Mouse (Mus musculus) midbrain, embryonic 14.5 days (tissue): ENCODE data around the gene Cacul1. TPM values are rescaled to one million over a fixed set of nuclear protein-coding genes. Genes with fewer than 3 reads are reported as not detected.

Experiments used
- ATAC-seq: fragments of 200-750 bp; cut with Nextera tagmentation; 2 replicates; pipeline ENCODE4 v1.8.0; 2017; ENCODE audit warnings: moderate number of reproducible peaks, moderate library complexity; ENCODE audit not compliant: low FRiP score, low TSS enrichment
- DNase-seq: peaks from one replicate; pipeline ENCODE4 v3.0.0-alpha.2; 2015
- H3K27ac ChIP-seq: fragments of 300-500 bp; sonication (generic); replicated peaks from 2 replicates; pipeline ENCODE4 v1.5.1; 2014; ENCODE audit warnings: mild to moderate bottlenecking, low read depth, low read length, moderate library complexity
- H3K27me3 ChIP-seq: fragments of 300-500 bp; sonication (generic); 2 replicates; pipeline ENCODE4 v1.6.1; 2014; ENCODE audit warnings: low read length, control low read depth, mixed read lengths; ENCODE audit not compliant: control insufficient read depth, insufficient read depth
- H3K36me3 ChIP-seq: fragments of 300-500 bp; sonication (generic); 2 replicates; pipeline ENCODE4 v1.6.1; 2014; ENCODE audit warnings: low read length, control low read depth; ENCODE audit not compliant: control insufficient read depth, insufficient read depth
- H3K4me1 ChIP-seq: fragments of 300-500 bp; sonication (generic); 2 replicates; pipeline ENCODE4 v1.6.1; 2014; ENCODE audit warnings: mild to moderate bottlenecking, antibody characterized with exemption, low read length, control low read depth; ENCODE audit not compliant: control insufficient read depth, insufficient read depth
- H3K4me2 ChIP-seq: fragments of 300-500 bp; sonication (generic); 2 replicates; pipeline ENCODE4 v1.6.1; 2014; ENCODE audit warnings: mild to moderate bottlenecking, low read length, moderate library complexity
- H3K4me3 ChIP-seq: fragments of 300-500 bp; sonication (generic); replicated peaks from 2 replicates; pipeline ENCODE4 v1.5.1; 2014; ENCODE audit warnings: low read depth, low read length
- H3K9ac ChIP-seq: fragments of 300-500 bp; sonication (generic); replicated peaks from 2 replicates; pipeline ENCODE4 v1.6.1; 2014; ENCODE audit warnings: mild to moderate bottlenecking, low read length, moderate library complexity
- H3K9me3 ChIP-seq: fragments of 300-500 bp; sonication (generic); 2 replicates; pipeline ENCODE4 v1.6.1; 2016; ENCODE audit warnings: low read length, control low read depth, mixed read lengths; ENCODE audit not compliant: control insufficient read depth
- WGBS: fragments of 180-500 bp; shearing (Covaris S2); extraction: QIAGEN DNeasy Blood & Tissue Kit; methylation state at CpG from one replicate; pipeline ENCODE4 v1.1.7; 2014; 5-methylcytosine and 5-hydroxymethylcytosine counted together
- polyA plus RNA-seq: library from polyadenylated mRNA; unstranded; fragments of >200 nt; fragmentation: Nextera tagmentation; extraction: Ambion mirVana; gene quantifications from 2 replicates; pipeline ENCODE4 v1.2.1, GENCODE M21; 2014

Cacul1 gene
- polyA plus RNA-seq, 1 experiment from 2014 or later = 27.5 TPM

DNA sequence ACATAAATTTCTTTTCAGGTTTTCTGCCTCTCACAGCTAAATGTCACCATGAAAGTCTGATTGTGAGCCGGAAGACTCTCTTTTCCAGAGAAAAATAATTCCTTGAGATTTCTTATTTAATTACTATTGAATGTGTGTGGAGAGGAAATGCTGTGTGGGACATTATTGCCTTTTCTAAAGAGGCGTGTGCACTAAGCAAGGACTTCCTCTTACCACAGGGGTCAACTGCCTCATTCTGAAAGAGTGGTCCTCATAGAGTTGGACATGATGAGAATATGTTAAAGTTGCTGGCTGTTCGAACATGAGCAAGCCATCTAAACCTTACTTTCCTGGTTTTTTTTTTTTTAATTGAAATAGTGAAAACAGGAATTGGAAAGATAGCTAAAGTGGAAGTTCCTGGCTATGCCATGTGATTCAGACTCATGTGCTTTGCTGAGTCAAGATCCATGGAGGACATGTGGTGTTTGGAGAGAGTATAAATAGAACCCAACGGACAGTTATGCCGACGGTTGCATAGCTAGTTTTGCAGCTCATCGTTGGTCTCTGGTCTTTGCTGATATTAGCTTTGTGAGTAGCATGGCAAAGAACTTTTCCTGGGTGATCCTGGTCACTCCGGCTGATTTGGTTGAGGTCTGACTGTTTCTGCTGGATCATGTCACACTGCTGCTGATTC, 17.3 kb upstream of the Cacul1 start:
- WGBS = 88% methylated on average over 8 of the region's 8 CpGs
- Histone ChIP-seq H3K9me3 (no peaks in the 10 kb centered on the region), H3K27me3 (no peaks in the 10 kb centered on the region), H3K36me3 (no peaks in the 10 kb centered on the region), H3K9ac (no peak overlapping the region), H3K4me2 (no peak overlapping the region), H3K4me3 (no peak overlapping the region), H3K4me1 (no peaks in the 10 kb centered on the region), H3K27ac (no peak overlapping the region)
- DNase-seq = no peak
- ATAC-seq = no peak

DNA sequence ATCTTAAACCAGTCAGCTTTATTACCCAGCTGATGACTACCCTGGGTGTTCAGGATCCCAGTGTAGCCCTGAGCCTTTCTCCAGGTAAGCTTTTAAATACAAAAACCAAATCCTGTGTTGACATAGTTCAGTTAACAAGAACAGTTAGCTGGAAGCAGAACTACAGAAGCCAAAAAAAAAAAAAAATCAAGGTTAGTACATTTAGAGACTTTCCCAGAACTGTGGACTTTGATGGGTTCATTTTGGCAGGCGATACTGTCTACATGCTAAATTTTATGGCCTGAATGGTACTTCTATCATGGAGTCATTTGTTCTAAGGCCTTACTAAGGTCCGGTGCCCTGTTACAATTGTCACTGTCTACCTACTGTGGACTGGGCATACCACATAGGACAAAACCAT, 8.8 kb upstream of the Cacul1 start:
- no peaks in the 10 kb centered on the region for H3K9me3 ChIP-seq
- no peak overlapping the region for H3K4me3 ChIP-seq
- ATAC-seq (no peak), DNase-seq (no peak)
- no peak overlapping the region for H3K27ac ChIP-seq
- 96% methylated on average over 2 of the region's 2 CpGs for WGBS
- H3K36me3 ChIP-seq = no peaks in the 10 kb centered on the region
- H3K4me1 ChIP-seq = no peaks in the 10 kb centered on the region
- no peaks in the 10 kb centered on the region for H3K27me3 ChIP-seq
- H3K9ac ChIP-seq = no peak overlapping the region
- H3K4me2 ChIP-seq = no peak overlapping the region

DNA sequence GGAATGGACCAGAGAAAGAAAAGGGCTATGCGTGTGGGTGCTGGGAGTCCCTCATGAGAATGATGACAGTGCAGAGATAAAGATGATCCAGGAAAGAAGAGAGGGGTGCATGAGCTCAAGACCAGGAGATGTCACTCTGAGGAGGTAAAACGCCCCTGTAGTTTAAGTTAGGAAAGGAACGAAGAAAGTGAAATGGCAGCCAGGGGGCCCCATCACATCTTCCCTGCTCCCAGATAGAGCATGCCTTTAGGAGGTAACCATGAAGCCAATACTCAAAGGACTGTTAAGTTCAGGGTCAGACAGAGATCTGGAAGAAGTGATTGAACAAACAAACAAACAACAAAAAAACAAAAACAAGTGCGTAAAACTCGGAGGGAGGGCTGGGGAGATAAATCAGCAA, 5.8 kb upstream of the Cacul1 start:
- 72% methylated on average over 5 of the region's 5 CpGs for WGBS
- H3K9me3 ChIP-seq = no peaks in the 10 kb centered on the region
- H3K27me3 ChIP-seq = no peaks in the 10 kb centered on the region
- no peak overlapping the region for H3K4me2 ChIP-seq
- H3K27ac ChIP-seq = no peak overlapping the region
- no peaks in the 10 kb centered on the region for H3K36me3 ChIP-seq
- DNase-seq (no peak), ATAC-seq (no peak)
- no peak overlapping the region for H3K9ac ChIP-seq
- no peaks in the 10 kb centered on the region for H3K4me1 ChIP-seq
- H3K4me3 ChIP-seq = no peak overlapping the region

DNA sequence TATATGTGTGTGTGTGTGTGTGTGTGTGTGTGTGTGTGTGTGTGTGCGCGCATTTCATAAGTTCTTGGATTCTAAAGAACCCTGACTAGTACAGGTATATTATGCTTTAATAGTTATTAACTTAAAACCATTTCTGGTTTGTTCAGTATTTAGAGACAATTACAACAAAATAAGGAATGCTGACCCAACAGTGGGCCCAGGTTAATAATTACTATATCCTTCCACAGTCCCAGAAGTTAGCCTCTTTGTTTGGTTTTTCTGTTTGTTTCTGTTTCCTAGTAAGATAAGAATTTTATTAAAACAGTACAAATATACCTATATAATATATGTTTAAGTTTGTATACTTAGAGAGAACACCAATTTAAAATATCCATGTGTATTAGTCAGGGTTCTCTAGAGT, 2.4 kb upstream of the Cacul1 start:
- ATAC-seq = no peak
- no peak overlapping the region for H3K4me2 ChIP-seq
- no peaks in the 10 kb centered on the region for H3K36me3 ChIP-seq
- no peak overlapping the region for H3K27ac ChIP-seq
- H3K9ac ChIP-seq = no peak overlapping the region
- H3K4me1 ChIP-seq = peaks cover 17% of the 10 kb centered on the region
- no peak overlapping the region for H3K4me3 ChIP-seq
- no peak for DNase-seq
- no peaks in the 10 kb centered on the region for H3K27me3 ChIP-seq
- no peaks in the 10 kb centered on the region for H3K9me3 ChIP-seq
- WGBS = 98% methylated on average over 2 of the region's 2 CpGs

DNA sequence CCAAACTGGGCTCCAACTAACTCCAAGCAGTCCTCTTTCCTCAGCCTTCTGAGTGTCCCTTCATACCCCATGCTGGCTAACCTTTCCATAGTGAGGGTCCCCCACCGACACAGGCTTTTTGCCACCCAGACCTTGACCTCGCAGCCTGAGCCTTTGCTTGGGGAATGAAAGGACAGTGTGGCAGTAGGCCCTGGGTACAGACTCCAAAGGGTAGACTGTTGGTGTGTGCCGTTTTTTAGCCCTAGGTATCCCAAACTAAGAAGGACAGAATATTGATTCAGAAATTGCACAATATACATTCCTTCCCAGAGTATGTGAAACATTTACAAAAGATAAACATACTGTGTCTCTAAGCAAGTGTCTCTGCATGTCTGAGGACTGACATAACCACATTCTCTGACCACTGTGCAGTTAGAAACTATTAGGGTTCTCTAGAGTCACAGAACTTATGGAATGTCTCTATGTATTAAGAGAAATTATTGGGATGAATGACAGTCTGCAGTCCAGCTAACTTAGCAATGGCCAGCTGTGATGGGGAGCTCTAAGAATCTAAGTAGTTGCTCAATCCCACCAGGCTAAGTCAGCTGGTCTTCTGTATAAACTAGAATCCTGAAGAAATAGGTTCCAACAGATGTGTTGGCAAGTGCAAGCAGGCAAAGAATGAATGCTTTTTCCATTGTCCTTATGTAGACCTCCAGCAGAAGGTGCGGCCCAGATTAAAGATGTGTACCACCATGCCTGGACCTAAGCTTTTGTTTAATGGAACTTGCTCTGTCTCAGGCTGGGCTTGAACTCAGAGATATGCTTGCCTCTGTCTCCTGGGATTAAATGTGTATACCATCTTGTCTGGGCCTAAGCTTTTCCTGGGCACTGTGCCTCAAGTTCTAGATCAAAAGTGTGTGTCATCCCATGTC, 809 bp upstream of the Cacul1 start:
- H3K4me1 ChIP-seq = peaks cover 31% of the 10 kb centered on the region
- H3K36me3 ChIP-seq = no peaks in the 10 kb centered on the region
- H3K27ac ChIP-seq = peak overlapping the region; percentile 92
- peak; percentile 55 for ATAC-seq
- peak overlapping the region; percentile 94 for H3K4me3 ChIP-seq
- peak overlapping the region; percentile 90 for H3K4me2 ChIP-seq
- no peaks in the 10 kb centered on the region for H3K9me3 ChIP-seq
- no peak for DNase-seq
- H3K27me3 ChIP-seq = no peaks in the 10 kb centered on the region
- peak overlapping the region; percentile 97 for H3K9ac ChIP-seq
- 39% methylated on average over 4 of the region's 4 CpGs for WGBS

DNA sequence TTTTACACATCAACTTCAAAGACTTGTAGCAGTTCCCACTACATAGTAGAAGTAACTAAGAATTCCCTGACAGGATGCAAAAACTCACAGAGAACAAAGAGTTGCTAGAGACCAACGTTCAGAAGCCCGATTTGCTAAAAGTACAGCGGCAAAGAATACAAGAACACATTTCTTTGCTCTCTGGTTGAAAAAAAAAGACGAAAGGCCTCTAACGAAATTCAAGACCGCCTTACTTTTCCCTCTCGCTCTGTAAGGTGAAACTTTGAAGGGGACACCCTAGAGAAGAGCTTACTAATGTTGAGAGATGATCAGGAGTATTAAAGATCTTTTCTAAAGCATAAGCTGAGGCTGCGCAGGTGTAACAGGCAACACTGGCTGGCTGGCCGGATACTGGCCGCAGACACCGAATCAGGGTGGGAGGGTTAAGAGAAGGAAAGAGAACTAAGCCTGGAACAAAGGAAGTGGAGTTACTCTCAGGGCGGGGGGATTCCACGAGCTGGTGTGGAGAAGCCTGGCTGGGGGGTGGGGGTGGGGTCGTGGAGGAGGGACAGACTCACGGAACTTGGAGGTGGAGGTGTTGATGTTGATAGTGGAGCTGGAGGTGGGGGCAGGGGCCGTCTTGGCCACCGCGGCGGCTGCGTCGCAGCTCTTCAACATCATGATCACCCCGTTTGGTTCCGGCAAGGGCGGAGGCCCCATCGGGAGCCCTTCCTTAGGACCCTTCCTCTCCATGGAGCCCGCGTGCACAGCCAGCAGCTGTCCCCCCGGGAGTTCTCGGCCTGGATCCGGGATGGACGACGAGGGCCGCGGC, 849 bp downstream of the Cacul1 start:
- Histone ChIP-seq H3K27ac (peak overlapping the region; percentile 92), H3K9me3 (no peaks in the 10 kb centered on the region), H3K27me3 (no peaks in the 10 kb centered on the region), H3K36me3 (no peaks in the 10 kb centered on the region), H3K9ac (peak overlapping the region; percentile 97), H3K4me2 (peak overlapping the region; percentile 90), H3K4me1 (peaks cover 39% of the 10 kb centered on the region), H3K4me3 (peak overlapping the region; percentile 94)
- DNase-seq = peak; percentile 67
- peak; percentile 59 for ATAC-seq
- under 1% methylated on average over 34 of the region's 34 CpGs for WGBS

DNA sequence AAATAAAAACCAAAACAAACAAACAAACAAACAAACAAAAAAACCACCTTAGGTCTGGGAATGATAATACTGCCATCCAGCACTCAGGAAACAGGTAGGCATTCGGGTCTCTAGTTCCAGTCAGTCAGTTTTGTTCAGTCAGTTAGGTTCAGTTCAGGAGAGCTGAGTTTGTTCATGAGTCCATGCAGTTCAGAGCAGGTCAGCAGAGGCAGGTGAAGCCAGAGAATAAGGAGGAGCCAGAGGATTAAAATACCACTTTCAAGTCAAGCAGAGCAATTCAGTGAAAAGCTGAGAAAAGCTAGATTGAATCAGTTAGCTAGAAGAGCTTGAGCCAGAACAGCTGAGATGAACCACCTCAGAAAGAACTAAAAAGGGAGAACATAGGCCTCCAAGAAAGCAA, 4.1 kb downstream of the Cacul1 start:
- Histone ChIP-seq H3K9me3 (no peaks in the 10 kb centered on the region), H3K4me3 (no peak overlapping the region), H3K27ac (no peak overlapping the region), H3K9ac (no peak overlapping the region), H3K27me3 (no peaks in the 10 kb centered on the region), H3K36me3 (peaks cover 7% of the 10 kb centered on the region; the same call in 1 of the 2 replicates), H3K4me1 (peaks cover 39% of the 10 kb centered on the region), H3K4me2 (peak overlapping the region; percentile 34; the same call in 1 of the 2 replicates)
- whole genome bisulfite sequencing = 98% methylated on average over 1 of the region's 1 CpGs
- no peak for ATAC-seq
- DNase-seq = no peak

DNA sequence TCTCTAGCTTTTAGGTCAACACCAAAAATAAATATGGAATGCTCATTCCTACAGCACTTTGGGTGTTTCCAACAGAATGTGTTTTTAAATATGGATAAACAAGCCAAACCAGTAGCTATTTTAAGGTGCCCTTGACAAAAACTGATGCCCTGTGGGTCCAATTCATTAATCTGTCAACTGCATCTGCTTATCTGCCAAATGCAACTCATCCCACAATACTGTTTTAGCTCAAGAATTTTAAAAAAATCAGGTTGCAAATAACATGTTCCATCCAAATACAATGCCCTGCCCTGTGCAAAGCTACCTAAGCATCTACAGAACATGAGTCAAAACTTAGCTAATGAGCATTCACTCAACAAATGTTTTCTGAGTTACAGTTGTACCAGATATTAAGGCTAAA, 20.3 kb downstream of the Cacul1 start:
- DNase-seq (no peak), ATAC-seq (no peak)
- Histone ChIP-seq H3K27me3 (no peaks in the 10 kb centered on the region), H3K4me2 (no peak overlapping the region), H3K4me3 (no peak overlapping the region), H3K9me3 (no peaks in the 10 kb centered on the region), H3K27ac (no peak overlapping the region), H3K4me1 (no peaks in the 10 kb centered on the region), H3K36me3 (peaks cover 12% of the 10 kb centered on the region; the same call in 1 of the 2 replicates), H3K9ac (no peak overlapping the region)
